Mouse (Mus musculus) intestine, postnatal 0 days (tissue): ENCODE data around the gene Helz. TPM values are rescaled to one million over a fixed set of nuclear protein-coding genes. Genes with fewer than 3 reads are reported as not detected.
A peak's percentile ranks its signal among the peaks of the same experiment; 100 is the strongest.
"Not testable (repeated sequence)": the region's sequence is repeated elsewhere in the genome, so short reads cannot be mapped to it uniquely, and the experiment has no call there.

Source experiments
- ATAC-seq: fragments of 200-750 bp; cut with Nextera tagmentation; 2 replicates; pipeline ENCODE4 v1.8.0; 2017; ENCODE audit warnings: mild to moderate bottlenecking, moderate TSS enrichment, moderate library complexity
- H3K27ac ChIP-seq: fragments of 300-500 bp; sonication (generic); 2 replicates; pipeline ENCODE4 v1.5.1; 2014; ENCODE audit warnings: mild to moderate bottlenecking, low read depth, low read length, moderate library complexity
- H3K27me3 ChIP-seq: fragments of 300-500 bp; sonication (generic); replicated peaks from 2 replicates; pipeline ENCODE4 v1.6.1; 2014; ENCODE audit warnings: low read length, mixed read lengths; ENCODE audit not compliant: control insufficient read depth, insufficient read depth
- H3K36me3 ChIP-seq: fragments of 300-500 bp; sonication (generic); 2 replicates; pipeline ENCODE4 v1.6.1; 2014; ENCODE audit warnings: mild to moderate bottlenecking, moderate library complexity; ENCODE audit not compliant: control insufficient read depth, insufficient read depth
- H3K4me1 ChIP-seq: fragments of 300-500 bp; sonication (generic); replicated peaks from 2 replicates; pipeline ENCODE4 v1.6.1; 2014; ENCODE audit warnings: antibody characterized with exemption, low read length, mixed read lengths; ENCODE audit not compliant: control insufficient read depth, insufficient read depth
- H3K4me2 ChIP-seq: fragments of 300-500 bp; sonication (generic); replicated peaks from 2 replicates; pipeline ENCODE4 v1.6.1; 2014; ENCODE audit warnings: low read depth, mild to moderate bottlenecking, moderate library complexity
- H3K4me3 ChIP-seq: fragments of 300-500 bp; sonication (generic); 2 replicates; pipeline ENCODE4 v1.5.1; 2014; ENCODE audit warnings: low read depth, low read length
- H3K9ac ChIP-seq: fragments of 300-500 bp; sonication (generic); 2 replicates; pipeline ENCODE4 v1.6.1; 2014; ENCODE audit warnings: mild to moderate bottlenecking, low read depth, low read length
- H3K9me3 ChIP-seq: fragments of 300-500 bp; sonication (generic); 2 replicates; pipeline ENCODE4 v1.6.1; 2016; ENCODE audit warnings: mixed run types; ENCODE audit not compliant: control insufficient read depth
- CTCF ChIP-seq: sonication (generic); IDR thresholded peaks from 2 replicates; pipeline ENCODE4 v1.5.1; 2016; ENCODE audit warnings: low read depth, mild to moderate bottlenecking, control low read depth, antibody characterized with exemption, moderate library complexity
- WGBS: fragments of 180-500 bp; shearing (Covaris S2); extraction: QIAGEN DNeasy Blood & Tissue Kit; methylation state at CpG from one replicate; pipeline ENCODE4 v1.1.7; 2014; 5-methylcytosine and 5-hydroxymethylcytosine counted together
- polyA plus RNA-seq: library from polyadenylated mRNA; unstranded; fragments of >200 nt; fragmentation: Nextera tagmentation; extraction: Ambion mirVana; gene quantifications from 2 replicates; pipeline ENCODE4 v1.2.1, GENCODE M21; 2015

The Helz gene
- 5.7 and 6.5 TPM in 2 replicates for polyA plus RNA-seq

- H3K4me3 ChIP-seq: peak within 1 kb of the TSS; percentile 88
- peak; percentile 13; the same call in 1 of the 2 replicates for TF ChIP-seq CTCF
- under 1% methylated on average over 68 of the region's 70 CpGs for WGBS
- H3K4me1 ChIP-seq: 0 out of 2 replicates have a peak, but pooled peaks cover 2% of the 10 kb centered on the region
- no peaks in the 10 kb centered on the region for H3K9me3 ChIP-seq
- H3K36me3 ChIP-seq: 0 out of 2 replicates have a peak, but pooled peaks cover 3% of the 10 kb centered on the region
- H3K4me2 ChIP-seq: peak within 1 kb of the TSS; percentile 95
- H3K9ac ChIP-seq: peak within 1 kb of the TSS; percentile 96
- no peaks in the 10 kb centered on the region for H3K27me3 ChIP-seq
- H3K27ac ChIP-seq: peak within 1 kb of the TSS; percentile 77
- peak; percentile 80 for ATAC-seq
Observed at GRCm38 (mm10) chr11:107547351-107548203, at the start of gene Helz. Helz (plus strand) TSS chr11:107547930.

DNA sequence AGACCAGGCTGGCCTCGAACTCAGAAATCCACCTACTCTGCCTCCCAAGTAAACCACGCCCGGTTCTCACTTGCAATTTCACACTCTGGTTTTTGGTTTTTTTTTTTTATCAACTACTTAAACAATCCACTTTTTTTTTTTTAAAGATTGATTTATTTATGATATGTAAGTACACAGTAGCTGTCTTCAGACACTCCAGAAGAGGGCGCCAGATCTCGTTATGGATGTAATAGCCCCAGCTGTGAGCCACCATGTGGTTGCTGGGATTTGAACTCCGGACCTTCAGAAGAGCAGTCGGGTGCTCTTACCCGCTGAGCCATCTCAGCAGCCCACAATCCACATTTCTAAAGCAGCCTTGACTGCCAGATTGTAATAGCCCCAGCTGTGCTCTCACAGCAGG lies 44.9 kb upstream of the Helz start:
- no peak overlapping the region for H3K9ac ChIP-seq
- TF ChIP-seq CTCF: peak; percentile 40
- no peak overlapping the region for H3K4me3 ChIP-seq
- no peaks in the 10 kb centered on the region for H3K27me3 ChIP-seq
- H3K9me3 ChIP-seq: no peaks in the 10 kb centered on the region
- no peaks in the 10 kb centered on the region for H3K4me1 ChIP-seq
- no peak for ATAC-seq
- H3K4me2 ChIP-seq: no peak overlapping the region
- H3K36me3 ChIP-seq: peaks cover 22% of the 10 kb centered on the region
- H3K27ac ChIP-seq: no peak overlapping the region
- WGBS: 85% methylated on average over 8 of the region's 8 CpGs

GRCm38 (mm10) chr11:107504364-107504763 lies 43.4 kb upstream of the Helz start:
- not testable (repeated sequence) for H3K9ac ChIP-seq, H3K27me3 ChIP-seq, H3K4me3 ChIP-seq, ATAC-seq, H3K4me1 ChIP-seq, H3K27ac ChIP-seq, H3K9me3 ChIP-seq, H3K4me2 ChIP-seq
- WGBS: 95% methylated on average over 3 of the region's 4 CpGs
- peaks cover 10% of the 10 kb centered on the region for H3K36me3 ChIP-seq

DNA sequence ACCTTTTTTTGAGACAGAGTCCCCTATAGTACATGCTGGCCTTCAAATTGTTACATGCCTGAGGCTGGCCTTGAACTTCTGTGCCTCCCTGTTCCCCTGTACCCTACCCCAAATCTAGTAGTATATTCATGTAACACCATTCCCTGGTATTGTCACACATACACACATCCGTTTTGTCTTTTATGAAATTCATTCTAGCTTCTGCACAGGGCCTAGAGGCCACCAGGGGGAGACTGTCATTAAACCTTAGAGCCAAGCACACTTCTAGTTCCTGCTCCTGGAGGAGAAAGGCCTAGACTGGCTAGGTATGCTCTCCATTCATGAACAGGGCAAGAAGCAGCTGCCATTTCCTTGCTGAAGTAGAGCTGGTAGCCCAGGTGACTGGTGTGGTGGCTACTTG lies 41.5 kb upstream of the Helz start:
- no peak overlapping the region for H3K4me3 ChIP-seq
- WGBS: 61% methylated on average over 1 of the region's 1 CpGs
- peak; percentile 76 for TF ChIP-seq CTCF
- H3K9ac ChIP-seq: no peak overlapping the region
- H3K36me3 ChIP-seq: peaks cover 3% of the 10 kb centered on the region; the same call in 1 of the 2 replicates
- no peak overlapping the region for H3K27ac ChIP-seq
- H3K27me3 ChIP-seq: no peaks in the 10 kb centered on the region
- H3K4me1 ChIP-seq: peaks cover 5% of the 10 kb centered on the region; the same call in 1 of the 2 replicates
- no peak overlapping the region for H3K4me2 ChIP-seq
- no peak for ATAC-seq
- H3K9me3 ChIP-seq: no peaks in the 10 kb centered on the region

GRCm38 (mm10) chr11:107509631-107510338 lies 37.9 kb upstream of the Helz start:
- H3K4me2 ChIP-seq: no peak overlapping the region; the same call in 1 of the 2 replicates
- H3K4me1 ChIP-seq: peaks cover 5% of the 10 kb centered on the region; the same call in 1 of the 2 replicates
- no peaks in the 10 kb centered on the region for H3K36me3 ChIP-seq

More at GRCm38 (mm10) chr11:107509631-107510338, 37.9 kb upstream of the Helz start:
- TF ChIP-seq CTCF: peak; percentile 66
- WGBS: 26% methylated on average over 11 of the region's 11 CpGs
- no peak overlapping the region for H3K27ac ChIP-seq
- no peak overlapping the region for H3K4me3 ChIP-seq
- no peaks in the 10 kb centered on the region for H3K9me3 ChIP-seq
- H3K9ac ChIP-seq: no peak overlapping the region
- H3K27me3 ChIP-seq: no peaks in the 10 kb centered on the region
- 0 out of 2 replicates have a peak, but pooled peaks have one; percentile 25 for ATAC-seq
